Mouse (Mus musculus): ENCODE measurements around the gene Ubxn4.

Gene Ubxn4

DNA sequence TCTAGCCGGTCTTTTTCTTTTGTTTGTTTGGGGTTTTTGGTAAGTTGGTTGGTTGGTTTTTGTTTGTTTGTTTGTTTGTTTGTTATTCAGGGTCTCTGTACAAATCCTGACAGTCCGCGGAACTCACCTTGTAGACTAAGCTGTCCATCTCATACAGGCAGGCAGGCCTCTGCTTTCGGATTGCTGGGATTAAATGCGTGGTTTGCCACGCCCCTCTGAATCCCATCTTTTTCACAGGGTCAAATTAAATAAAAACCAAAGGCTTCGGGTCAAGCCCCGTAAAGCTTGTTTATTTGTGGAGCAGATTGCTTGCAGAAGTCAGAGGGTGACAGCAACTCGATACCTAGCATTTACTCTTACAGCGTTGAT is at the start of gene Ubxn4:
Ubxn4 (plus strand) TSS at position 338 of the 369 bp plus-strand sequence.
- Histone ChIP-seq H3K4me1 (replicated peaks; ENCODE audit: low read depth, low read length) (peaks cover 13% of the 10 kb centered on the region), H3K9me3 (ENCODE audit: low read length) (no peaks in the 10 kb centered on the region), H3K27me3 (ENCODE audit: insufficient read depth, low read length) (no peaks in the 10 kb centered on the region), H3K4me3 (replicated peaks; ENCODE audit: low read length) (peak within 1 kb of the TSS; percentile 87), H3K36me3 (ENCODE audit: insufficient read depth, low read length) (0 out of 2 replicates have a peak, but pooled peaks cover 7% of the 10 kb centered on the region)
- TF ChIP-seq CTCF (conservative IDR thresholded peaks at IDR 0.05; ENCODE audit: low read length) = no peak

DNA sequence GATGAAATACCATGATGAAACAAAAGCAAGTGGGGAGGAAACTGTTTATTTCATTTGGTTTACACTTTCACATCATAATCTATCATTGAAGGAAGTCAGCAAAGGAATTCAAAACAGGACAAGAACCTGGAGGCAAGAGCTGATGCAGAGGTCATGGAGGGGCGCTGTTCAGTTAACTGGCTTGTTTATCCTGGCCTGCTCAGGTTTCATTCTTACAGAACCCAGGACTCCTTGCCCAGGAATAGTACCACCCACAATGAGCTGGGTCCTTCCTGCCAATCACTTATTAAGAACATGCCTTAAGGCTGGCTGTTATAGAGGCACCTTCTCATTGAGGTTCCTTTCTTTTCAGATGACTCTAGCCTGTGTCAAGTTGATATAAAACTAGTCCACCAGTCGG is 49.8 kb upstream of the Ubxn4 start:
- Histone ChIP-seq H3K27me3 (ENCODE audit: insufficient read depth, low read length) (no peaks in the 10 kb centered on the region), H3K4me3 (replicated peaks; ENCODE audit: low read length) (no peak overlapping the region), H3K9me3 (ENCODE audit: low read length) (no peaks in the 10 kb centered on the region), H3K36me3 (ENCODE audit: insufficient read depth, low read length) (peaks cover 61% of the 10 kb centered on the region), H3K4me1 (replicated peaks; ENCODE audit: low read depth, low read length) (peaks cover 13% of the 10 kb centered on the region; the same call in 1 of the 2 replicates)
- TF ChIP-seq POU5F1 (IDR thresholded peaks at IDR 0.05; ENCODE audit: borderline replicate concordance, low read length) (no peak), NANOG (IDR thresholded peaks at IDR 0.05; ENCODE audit: borderline replicate concordance, low read length) (no peak), CTCF (conservative IDR thresholded peaks at IDR 0.05; ENCODE audit: low read length) (no peak)

DNA sequence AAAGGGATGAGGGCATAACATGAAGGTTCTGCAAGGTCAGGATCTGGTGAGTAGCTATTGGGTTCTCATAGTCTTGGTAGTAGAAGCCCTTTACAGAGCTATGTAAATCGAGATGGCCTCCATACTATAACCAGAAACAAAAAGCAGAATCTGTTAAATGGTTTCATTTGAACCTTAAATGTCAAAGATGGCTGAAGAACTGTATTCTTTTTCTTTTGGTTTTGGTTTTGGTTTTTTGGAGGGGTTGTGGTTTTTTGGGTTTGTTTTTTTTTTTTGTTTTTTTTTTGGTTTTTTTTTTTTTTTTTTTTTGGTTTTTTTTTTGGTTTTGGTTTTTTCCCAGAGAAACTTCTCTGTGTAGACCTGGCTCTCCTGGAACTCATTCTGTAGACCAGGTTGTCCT is 46.4 kb upstream of the Ubxn4 start:
- peaks cover 5% of the 10 kb centered on the region; the same call in 1 of the 2 replicates for H3K4me1 ChIP-seq (replicated peaks; ENCODE audit: low read depth, low read length)
- no peaks in the 10 kb centered on the region for H3K9me3 ChIP-seq (ENCODE audit: low read length)
- no peaks in the 10 kb centered on the region for H3K27me3 ChIP-seq (ENCODE audit: insufficient read depth, low read length)
- TF ChIP-seq NANOG (IDR thresholded peaks at IDR 0.05; ENCODE audit: borderline replicate concordance, low read length) (no peak), POU5F1 (IDR thresholded peaks at IDR 0.05; ENCODE audit: borderline replicate concordance, low read length) (no peak), CTCF (conservative IDR thresholded peaks at IDR 0.05; ENCODE audit: low read length) (no peak)
- H3K36me3 ChIP-seq (ENCODE audit: insufficient read depth, low read length) = peaks cover 61% of the 10 kb centered on the region
- no peak overlapping the region for H3K4me3 ChIP-seq (replicated peaks; ENCODE audit: low read length)

DNA sequence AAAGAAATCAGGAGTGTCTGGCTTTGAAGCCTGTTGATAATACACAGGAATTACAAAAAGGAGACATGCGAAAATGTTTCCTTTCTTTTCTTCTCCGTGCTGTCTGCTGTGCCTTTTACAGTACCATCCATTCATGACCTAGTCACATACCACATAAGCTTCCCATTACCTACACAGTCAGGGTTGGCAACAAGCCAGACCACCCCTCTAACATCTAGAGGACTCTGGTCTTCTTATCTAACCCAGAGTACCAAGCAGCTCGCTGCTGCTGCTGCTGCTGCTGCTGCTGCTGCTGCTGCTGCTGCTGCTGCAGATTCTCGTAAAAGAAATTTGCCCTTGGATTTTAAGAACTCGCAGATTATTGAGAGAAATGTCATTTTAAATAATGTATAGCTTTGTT is 30.5 kb upstream of the Ubxn4 start:
- no peak for TF ChIP-seq CTCF (conservative IDR thresholded peaks at IDR 0.05; ENCODE audit: low read length)
- no peak for TF ChIP-seq NANOG (IDR thresholded peaks at IDR 0.05; ENCODE audit: borderline replicate concordance, low read length)
- no peak for TF ChIP-seq POU5F1 (IDR thresholded peaks at IDR 0.05; ENCODE audit: borderline replicate concordance, low read length)
- H3K4me1 ChIP-seq (replicated peaks; ENCODE audit: low read depth, low read length) = no peaks in the 10 kb centered on the region
- H3K9me3 ChIP-seq (ENCODE audit: low read length) = peaks cover under 1% of the 10 kb centered on the region
- H3K27me3 ChIP-seq (ENCODE audit: insufficient read depth, low read length) = no peaks in the 10 kb centered on the region
- peaks cover 75% of the 10 kb centered on the region for H3K36me3 ChIP-seq (ENCODE audit: insufficient read depth, low read length)
- no peak overlapping the region for H3K4me3 ChIP-seq (replicated peaks; ENCODE audit: low read length)

DNA sequence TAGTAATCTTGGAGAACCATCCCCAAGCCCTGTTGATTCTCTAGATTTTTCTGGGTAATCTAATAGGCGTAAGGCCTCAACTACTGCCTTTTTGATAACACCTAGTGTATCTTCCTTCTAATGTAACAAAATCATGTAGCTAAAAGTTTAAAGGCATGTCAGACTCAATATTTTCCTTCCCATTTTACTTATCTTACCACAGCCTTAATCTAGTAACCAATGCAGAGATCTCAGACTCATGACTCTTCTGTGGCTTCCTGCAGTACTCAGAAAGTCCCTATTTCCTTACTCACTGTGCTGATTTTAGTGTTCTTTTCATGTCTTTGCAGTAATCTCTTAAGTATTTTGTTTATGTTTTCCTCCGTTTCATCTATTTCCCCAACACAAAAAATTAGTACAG is 21.9 kb upstream of the Ubxn4 start:
- H3K4me3 ChIP-seq (replicated peaks; ENCODE audit: low read length) = no peak overlapping the region
- TF ChIP-seq POU5F1 (IDR thresholded peaks at IDR 0.05; ENCODE audit: borderline replicate concordance, low read length) (no peak), CTCF (conservative IDR thresholded peaks at IDR 0.05; ENCODE audit: low read length) (no peak), NANOG (IDR thresholded peaks at IDR 0.05; ENCODE audit: borderline replicate concordance, low read length) (no peak)
- no peaks in the 10 kb centered on the region for H3K9me3 ChIP-seq (ENCODE audit: low read length)
- H3K36me3 ChIP-seq (ENCODE audit: insufficient read depth, low read length) = peaks cover 66% of the 10 kb centered on the region
- no peaks in the 10 kb centered on the region for H3K27me3 ChIP-seq (ENCODE audit: insufficient read depth, low read length)
- H3K4me1 ChIP-seq (replicated peaks; ENCODE audit: low read depth, low read length) = no peaks in the 10 kb centered on the region

DNA sequence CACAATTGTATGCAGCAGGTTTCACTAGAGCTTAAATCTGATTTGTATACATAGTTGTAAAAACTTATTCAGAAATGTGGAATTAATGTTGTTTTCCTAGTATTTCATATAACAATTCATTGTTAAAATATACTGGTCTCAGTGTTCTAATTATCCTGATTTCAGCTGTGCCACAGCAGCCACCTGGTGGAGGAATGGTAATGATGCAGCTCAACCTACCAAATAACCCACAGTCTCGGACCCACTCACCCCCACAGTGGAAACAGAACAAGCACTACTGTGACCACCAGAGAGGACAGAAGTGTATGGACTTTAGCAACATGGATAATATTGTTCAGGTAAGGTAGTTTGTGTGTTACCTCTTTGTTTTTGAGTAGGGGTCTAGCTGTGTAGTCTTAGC is 20.5 kb upstream of the Ubxn4 start:
- H3K36me3 ChIP-seq (ENCODE audit: insufficient read depth, low read length) = peaks cover 61% of the 10 kb centered on the region
- peak; percentile 56 for TF ChIP-seq CTCF (conservative IDR thresholded peaks at IDR 0.05; ENCODE audit: low read length)
- TF ChIP-seq POU5F1 (IDR thresholded peaks at IDR 0.05; ENCODE audit: borderline replicate concordance, low read length) = no peak
- H3K4me1 ChIP-seq (replicated peaks; ENCODE audit: low read depth, low read length) = no peaks in the 10 kb centered on the region
- no peak overlapping the region for H3K4me3 ChIP-seq (replicated peaks; ENCODE audit: low read length)
- no peaks in the 10 kb centered on the region for H3K9me3 ChIP-seq (ENCODE audit: low read length)
- no peaks in the 10 kb centered on the region for H3K27me3 ChIP-seq (ENCODE audit: insufficient read depth, low read length)

DNA sequence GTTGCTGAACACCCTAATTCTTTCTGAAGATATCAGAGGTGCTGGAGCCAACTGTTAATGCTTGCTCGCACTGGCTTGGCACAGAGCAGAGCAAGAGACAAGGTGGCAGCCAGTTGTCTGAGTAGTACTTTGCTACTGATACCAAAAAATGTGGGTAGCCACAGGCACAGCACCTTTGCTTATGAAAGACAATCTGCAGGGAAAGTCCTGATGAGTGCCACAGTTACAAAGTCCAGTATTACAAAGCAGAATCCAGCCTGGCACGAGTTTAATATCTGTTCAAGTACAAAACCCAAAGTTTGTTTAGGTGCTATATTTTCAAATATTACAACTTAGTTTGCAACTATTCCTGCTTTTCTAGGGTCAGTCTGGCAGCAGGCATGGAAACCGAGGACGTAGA is 8.6 kb upstream of the Ubxn4 start:
- Histone ChIP-seq H3K4me1 (replicated peaks; ENCODE audit: low read depth, low read length) (peaks cover 10% of the 10 kb centered on the region), H3K27me3 (ENCODE audit: insufficient read depth, low read length) (no peaks in the 10 kb centered on the region), H3K4me3 (replicated peaks; ENCODE audit: low read length) (no peak overlapping the region), H3K9me3 (ENCODE audit: low read length) (no peaks in the 10 kb centered on the region), H3K36me3 (ENCODE audit: insufficient read depth, low read length) (peaks cover 84% of the 10 kb centered on the region)
- TF ChIP-seq CTCF (conservative IDR thresholded peaks at IDR 0.05; ENCODE audit: low read length) = no peak
- TF ChIP-seq POU5F1 (IDR thresholded peaks at IDR 0.05; ENCODE audit: borderline replicate concordance, low read length) = no peak
- no peak for TF ChIP-seq NANOG (IDR thresholded peaks at IDR 0.05; ENCODE audit: borderline replicate concordance, low read length)

DNA sequence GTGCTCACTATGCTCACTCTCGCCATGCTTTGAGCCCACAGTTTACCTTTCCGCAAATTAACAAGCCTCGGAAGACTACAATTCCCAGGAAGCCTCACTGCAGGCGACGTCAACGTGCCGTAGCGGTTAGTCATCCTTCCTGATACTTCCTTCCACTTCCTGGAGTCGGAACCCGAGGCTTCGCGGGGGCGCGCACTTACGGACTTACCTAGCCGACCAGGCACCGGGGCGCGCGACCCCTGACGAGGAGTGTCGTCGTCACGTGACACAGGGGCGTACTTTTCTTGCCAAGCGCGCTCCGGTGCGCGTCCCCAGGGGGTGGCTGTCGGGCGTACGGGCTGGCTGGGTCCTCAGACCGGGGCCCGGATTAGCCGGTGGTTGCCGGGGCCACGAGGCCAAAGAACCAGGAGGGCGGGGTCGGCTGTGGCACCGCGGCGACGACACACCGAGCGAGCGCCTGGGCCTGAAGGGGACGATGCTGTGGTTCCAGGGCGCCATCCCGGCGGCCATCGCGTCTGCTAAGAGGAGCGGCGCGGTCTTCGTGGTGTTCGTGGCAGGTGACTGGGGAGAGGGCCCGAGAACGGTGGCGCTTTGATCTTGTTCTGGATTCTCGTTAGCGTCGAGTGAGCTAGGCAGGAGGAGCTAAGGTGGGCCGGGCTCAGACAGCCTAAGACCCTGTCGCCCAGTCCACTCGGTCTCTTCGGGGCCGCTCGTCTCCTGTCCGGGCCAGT is 397 bp downstream of the Ubxn4 start:
- H3K4me1 ChIP-seq (replicated peaks; ENCODE audit: low read depth, low read length) = peaks cover 13% of the 10 kb centered on the region
- H3K9me3 ChIP-seq (ENCODE audit: low read length) = no peaks in the 10 kb centered on the region
- peak overlapping the region; percentile 87 for H3K4me3 ChIP-seq (replicated peaks; ENCODE audit: low read length)
- no peaks in the 10 kb centered on the region for H3K27me3 ChIP-seq (ENCODE audit: insufficient read depth, low read length)
- TF ChIP-seq CTCF (conservative IDR thresholded peaks at IDR 0.05; ENCODE audit: low read length) (no peak), NANOG (IDR thresholded peaks at IDR 0.05; ENCODE audit: borderline replicate concordance, low read length) (no peak), POU5F1 (IDR thresholded peaks at IDR 0.05; ENCODE audit: borderline replicate concordance, low read length) (no peak)
- H3K36me3 ChIP-seq (ENCODE audit: insufficient read depth, low read length) = 0 out of 2 replicates have a peak, but pooled peaks cover 3% of the 10 kb centered on the region
